Mouse (Mus musculus) kidney, embryonic 14.5 days (tissue): ENCODE data around the gene Itpr2. TPM values are rescaled to one million over a fixed set of nuclear protein-coding genes. Genes with fewer than 3 reads are reported as not detected.
"Not testable (repeated sequence)": the region's sequence is repeated elsewhere in the genome, so short reads cannot be mapped to it uniquely, and the experiment has no call there.

Experiments used
- ATAC-seq: fragments of 200-750 bp; cut with Nextera tagmentation; 2 replicates; pipeline ENCODE4 v1.8.0; 2017; ENCODE audit warnings: moderate number of reproducible peaks, mild to moderate bottlenecking, moderate TSS enrichment, moderate library complexity; ENCODE audit not compliant: low FRiP score, low TSS enrichment
- H3K27ac ChIP-seq: fragments of 300-500 bp; sonication (generic); 2 replicates; pipeline ENCODE4 v1.5.1; 2014; ENCODE audit warnings: low read depth, mild to moderate bottlenecking, low read length, moderate library complexity, mixed read lengths
- H3K27me3 ChIP-seq: fragments of 300-500 bp; sonication (generic); 2 replicates; pipeline ENCODE4 v1.6.1; 2014; ENCODE audit warnings: mild to moderate bottlenecking, low read length; ENCODE audit not compliant: control insufficient read depth, insufficient read depth
- H3K36me3 ChIP-seq: fragments of 300-500 bp; sonication (generic); 2 replicates; pipeline ENCODE4 v1.6.1; 2014; ENCODE audit warnings: low read length, mixed read lengths; ENCODE audit not compliant: control insufficient read depth, insufficient read depth
- H3K4me1 ChIP-seq: fragments of 300-500 bp; sonication (generic); 2 replicates; pipeline ENCODE4 v1.6.1; 2014; ENCODE audit warnings: low read length, mixed read lengths; ENCODE audit not compliant: control insufficient read depth, insufficient read depth
- H3K4me2 ChIP-seq: fragments of 300-500 bp; sonication (generic); replicated peaks from 2 replicates; pipeline ENCODE4 v1.6.1; 2014; ENCODE audit warnings: low read depth, mild to moderate bottlenecking, low read length
- H3K4me3 ChIP-seq: fragments of 300-500 bp; sonication (generic); 2 replicates; pipeline ENCODE4 v1.5.1; 2014; ENCODE audit warnings: mild to moderate bottlenecking, low read length
- H3K9ac ChIP-seq: fragments of 300-500 bp; sonication (generic); 2 replicates; pipeline ENCODE4 v1.6.1; 2014; ENCODE audit warnings: low read depth, mild to moderate bottlenecking, low read length, moderate library complexity
- H3K9me3 ChIP-seq: fragments of 300-500 bp; sonication (generic); 2 replicates; pipeline ENCODE4 v1.6.1; 2016; ENCODE audit warnings: low read length; ENCODE audit not compliant: control insufficient read depth
- WGBS: fragments of 180-500 bp; shearing (Covaris S2); extraction: QIAGEN DNeasy Blood & Tissue Kit; methylation state at CpG from one replicate; pipeline ENCODE4 v1.1.7; 2014; 5-methylcytosine and 5-hydroxymethylcytosine counted together
- polyA plus RNA-seq: library from polyadenylated mRNA; unstranded; fragments of >200 nt; fragmentation: Nextera tagmentation; extraction: Ambion mirVana; gene quantifications from 2 replicates; pipeline ENCODE4 v1.2.1, GENCODE M21; 2014

The Itpr2 gene
- polyA plus RNA-seq, 1 experiment from 2014 or later, result 12.7 TPM

DNA sequence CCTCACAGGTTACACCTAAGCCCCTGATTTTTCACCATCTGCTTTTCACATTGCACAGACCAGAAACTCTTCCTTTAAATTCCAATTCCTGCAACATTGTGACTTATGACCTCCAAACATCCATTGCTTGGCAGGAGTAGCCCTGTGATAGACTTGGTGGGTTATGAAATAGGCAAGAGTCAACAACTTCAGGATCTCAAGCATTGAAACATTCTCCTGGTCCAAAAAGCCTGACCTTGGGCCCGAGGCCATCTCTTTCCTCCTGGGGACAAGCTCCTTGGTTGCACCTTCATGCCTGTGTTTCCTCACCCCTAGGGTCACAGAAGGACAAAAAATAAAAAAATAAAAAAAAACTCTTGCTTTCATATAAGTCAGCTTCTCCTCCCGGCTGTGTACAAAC, 32.1 kb downstream of the Itpr2 start:
- WGBS, result 70% methylated on average over 2 of the region's 2 CpGs
- Histone ChIP-seq H3K27ac (no peak overlapping the region), H3K27me3 (no peaks in the 10 kb centered on the region), H3K9me3 (no peaks in the 10 kb centered on the region), H3K4me2 (no peak overlapping the region), H3K36me3 (no peaks in the 10 kb centered on the region), H3K9ac (no peak overlapping the region), H3K4me3 (no peak overlapping the region), H3K4me1 (peaks cover 5% of the 10 kb centered on the region)
- ATAC-seq, result no peak

DNA sequence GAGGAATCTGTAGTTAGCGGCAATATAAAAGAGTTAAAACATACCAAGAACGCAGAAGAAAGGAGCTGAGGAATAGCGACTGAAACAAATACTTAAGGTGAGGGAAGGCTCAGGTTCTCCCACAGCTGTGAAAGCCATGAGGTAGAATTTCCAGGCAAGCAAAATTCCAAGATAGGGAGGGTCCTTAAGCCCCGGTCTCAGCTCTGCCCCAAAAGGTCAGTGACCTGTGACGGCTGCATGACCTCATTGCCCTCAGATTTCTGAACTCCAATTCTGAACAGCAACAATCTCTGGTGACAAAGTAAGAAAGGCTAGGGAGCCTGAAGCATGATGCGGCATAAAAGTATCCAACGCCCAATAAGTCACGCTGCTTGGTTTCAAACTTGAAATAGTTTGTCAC, 33.7 kb downstream of the Itpr2 start:
- H3K27me3 ChIP-seq, result no peaks in the 10 kb centered on the region
- no peak for ATAC-seq
- no peak overlapping the region for H3K4me2 ChIP-seq
- H3K9ac ChIP-seq, result no peak overlapping the region
- no peak overlapping the region for H3K4me3 ChIP-seq
- no peaks in the 10 kb centered on the region for H3K36me3 ChIP-seq
- H3K27ac ChIP-seq, result no peak overlapping the region
- 32% methylated on average over 8 of the region's 8 CpGs for WGBS
- H3K9me3 ChIP-seq, result no peaks in the 10 kb centered on the region
- H3K4me1 ChIP-seq, result peaks cover 5% of the 10 kb centered on the region

DNA sequence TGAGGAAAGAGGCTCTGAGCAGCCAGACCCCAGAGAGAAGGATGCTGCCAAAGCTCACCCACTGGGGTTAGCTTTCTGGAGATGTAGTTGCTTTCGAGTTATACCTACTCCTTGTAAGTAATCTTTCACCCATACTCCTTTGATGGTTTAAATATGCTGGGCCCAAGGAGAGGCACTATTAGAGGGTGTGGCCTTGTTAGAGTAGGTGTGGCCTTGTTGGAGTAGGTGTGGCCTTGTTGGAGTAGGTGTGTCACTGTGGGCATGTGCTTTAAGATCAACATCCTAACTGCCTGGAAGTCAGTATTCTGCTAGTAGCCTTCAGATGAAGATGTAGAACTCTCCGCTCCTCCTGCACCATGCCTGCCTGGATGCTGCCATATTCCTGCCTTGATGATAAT, 37.4 kb downstream of the Itpr2 start:
- H3K9ac ChIP-seq, H3K4me2 ChIP-seq, H3K36me3 ChIP-seq, H3K9me3 ChIP-seq, H3K27me3 ChIP-seq, H3K4me3 ChIP-seq, H3K4me1 ChIP-seq, ATAC-seq, H3K27ac ChIP-seq: not testable (repeated sequence)
- WGBS, result 84% methylated on average over 2 of the region's 2 CpGs

DNA sequence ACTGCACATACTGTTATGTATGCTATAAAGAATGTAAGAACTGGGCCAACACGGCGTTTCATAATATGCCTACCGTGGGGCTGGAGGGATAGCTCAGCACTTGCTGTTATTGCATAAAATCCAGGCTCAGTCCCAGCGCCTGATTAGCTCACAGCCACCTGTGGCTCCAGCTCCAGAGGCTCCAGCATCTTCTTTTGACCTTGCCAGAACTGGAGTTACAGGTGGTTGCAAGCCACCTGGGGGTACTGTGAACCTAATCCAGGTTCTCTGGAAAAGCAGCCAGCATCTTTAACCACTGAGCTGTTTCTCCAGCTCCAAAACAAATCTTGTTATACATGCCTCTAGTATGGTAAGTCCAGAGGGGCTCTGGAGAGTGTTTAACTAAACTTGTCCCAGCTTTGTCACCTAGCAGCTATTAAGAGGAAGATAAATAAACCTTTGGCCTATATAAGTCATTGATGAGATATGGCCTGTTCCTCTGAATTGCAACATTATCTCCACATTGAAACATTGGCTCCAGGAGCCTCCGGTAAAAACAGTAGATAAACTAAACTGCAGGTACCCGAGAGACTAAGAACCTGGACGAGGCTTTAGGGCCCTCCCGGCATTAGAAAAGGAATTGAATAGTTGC, 37.9 kb downstream of the Itpr2 start:
- H3K4me2 ChIP-seq, result no peak overlapping the region
- H3K4me3 ChIP-seq, result no peak overlapping the region
- H3K9me3 ChIP-seq, result no peaks in the 10 kb centered on the region
- ATAC-seq, result no peak
- H3K27ac ChIP-seq, result no peak overlapping the region
- 70% methylated on average over 8 of the region's 8 CpGs for WGBS
- H3K9ac ChIP-seq, result no peak overlapping the region
- H3K4me1 ChIP-seq, result peaks cover 5% of the 10 kb centered on the region
- H3K36me3 ChIP-seq, result no peaks in the 10 kb centered on the region
- no peaks in the 10 kb centered on the region for H3K27me3 ChIP-seq

DNA sequence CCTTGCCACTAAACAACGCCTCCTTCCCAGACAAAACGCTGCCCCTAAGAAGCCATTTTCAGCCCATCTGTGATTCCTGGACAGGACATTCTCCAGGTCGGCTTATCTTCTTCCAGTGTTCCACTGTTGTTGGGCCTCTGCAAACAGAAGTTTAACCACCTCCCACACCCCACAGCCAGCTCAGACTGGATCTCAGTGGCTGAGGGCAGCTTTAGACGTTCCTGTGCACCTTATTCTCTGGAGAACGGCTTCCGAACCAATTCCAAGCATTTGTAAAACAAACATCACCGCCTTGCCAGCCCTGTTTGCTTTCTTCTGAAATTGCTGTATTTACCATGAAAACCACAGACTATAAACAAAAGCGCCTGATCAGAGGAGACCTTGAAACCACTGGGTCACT, 41.1 kb downstream of the Itpr2 start:
- H3K9ac ChIP-seq, result no peak overlapping the region
- no peak overlapping the region for H3K4me2 ChIP-seq
- H3K27me3 ChIP-seq, result no peaks in the 10 kb centered on the region
- no peaks in the 10 kb centered on the region for H3K9me3 ChIP-seq
- 65% methylated on average over 8 of the region's 8 CpGs for WGBS
- no peaks in the 10 kb centered on the region for H3K4me1 ChIP-seq
- H3K36me3 ChIP-seq, result no peaks in the 10 kb centered on the region
- ATAC-seq, result no peak
- H3K4me3 ChIP-seq, result no peak overlapping the region
- H3K27ac ChIP-seq, result no peak overlapping the region

DNA sequence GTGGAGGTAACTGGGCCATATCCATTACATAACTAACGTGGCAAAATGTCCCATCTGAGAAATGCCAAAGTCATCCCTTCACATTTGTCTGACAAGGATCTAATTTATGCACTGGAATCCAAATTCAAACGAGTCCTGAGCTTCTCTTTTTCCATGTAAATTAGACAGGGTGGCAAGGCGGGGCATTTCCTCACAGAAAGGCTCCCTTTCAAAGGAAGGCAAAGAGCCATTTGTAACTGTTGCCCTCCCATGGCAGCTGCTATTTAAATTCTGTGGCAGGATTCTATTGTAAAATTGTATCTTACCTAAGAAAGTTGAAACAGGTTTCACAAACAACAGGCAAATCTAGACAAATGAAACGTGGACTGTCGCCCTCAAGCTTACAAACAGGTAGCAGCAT, 43.6 kb downstream of the Itpr2 start:
- Histone ChIP-seq H3K4me3 (no peak overlapping the region), H3K27ac (no peak overlapping the region), H3K27me3 (no peaks in the 10 kb centered on the region), H3K36me3 (no peaks in the 10 kb centered on the region), H3K9ac (no peak overlapping the region), H3K4me1 (no peaks in the 10 kb centered on the region), H3K9me3 (no peaks in the 10 kb centered on the region), H3K4me2 (no peak overlapping the region)
- ATAC-seq, result no peak
- 51% methylated on average over 5 of the region's 5 CpGs for WGBS

DNA sequence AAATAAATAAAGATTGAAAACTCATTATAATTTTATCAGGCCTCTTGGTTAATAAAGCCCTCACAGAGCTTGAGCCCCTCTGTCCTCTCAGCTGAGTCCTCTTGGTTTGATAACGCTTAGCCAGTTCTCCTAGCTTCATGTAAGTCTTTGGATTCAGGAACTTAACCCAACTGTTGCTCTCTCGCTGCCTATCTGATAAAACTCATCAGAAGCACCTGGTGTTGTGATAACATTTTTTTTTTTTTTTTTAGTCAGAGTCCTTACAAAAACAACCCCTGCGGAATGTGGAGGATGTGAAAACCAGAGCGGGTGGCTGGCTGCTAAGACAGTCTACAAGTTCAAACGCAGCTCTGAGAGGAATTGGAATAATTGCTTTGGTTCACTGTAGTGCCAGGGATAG, 45.3 kb downstream of the Itpr2 start:
- no peaks in the 10 kb centered on the region for H3K9me3 ChIP-seq
- H3K4me1 ChIP-seq, result no peaks in the 10 kb centered on the region
- no peak overlapping the region for H3K27ac ChIP-seq
- 75% methylated on average over 5 of the region's 5 CpGs for WGBS
- no peak overlapping the region for H3K4me2 ChIP-seq
- no peaks in the 10 kb centered on the region for H3K27me3 ChIP-seq
- H3K36me3 ChIP-seq, result no peaks in the 10 kb centered on the region
- no peak overlapping the region for H3K4me3 ChIP-seq
- no peak overlapping the region for H3K9ac ChIP-seq
- no peak for ATAC-seq

DNA sequence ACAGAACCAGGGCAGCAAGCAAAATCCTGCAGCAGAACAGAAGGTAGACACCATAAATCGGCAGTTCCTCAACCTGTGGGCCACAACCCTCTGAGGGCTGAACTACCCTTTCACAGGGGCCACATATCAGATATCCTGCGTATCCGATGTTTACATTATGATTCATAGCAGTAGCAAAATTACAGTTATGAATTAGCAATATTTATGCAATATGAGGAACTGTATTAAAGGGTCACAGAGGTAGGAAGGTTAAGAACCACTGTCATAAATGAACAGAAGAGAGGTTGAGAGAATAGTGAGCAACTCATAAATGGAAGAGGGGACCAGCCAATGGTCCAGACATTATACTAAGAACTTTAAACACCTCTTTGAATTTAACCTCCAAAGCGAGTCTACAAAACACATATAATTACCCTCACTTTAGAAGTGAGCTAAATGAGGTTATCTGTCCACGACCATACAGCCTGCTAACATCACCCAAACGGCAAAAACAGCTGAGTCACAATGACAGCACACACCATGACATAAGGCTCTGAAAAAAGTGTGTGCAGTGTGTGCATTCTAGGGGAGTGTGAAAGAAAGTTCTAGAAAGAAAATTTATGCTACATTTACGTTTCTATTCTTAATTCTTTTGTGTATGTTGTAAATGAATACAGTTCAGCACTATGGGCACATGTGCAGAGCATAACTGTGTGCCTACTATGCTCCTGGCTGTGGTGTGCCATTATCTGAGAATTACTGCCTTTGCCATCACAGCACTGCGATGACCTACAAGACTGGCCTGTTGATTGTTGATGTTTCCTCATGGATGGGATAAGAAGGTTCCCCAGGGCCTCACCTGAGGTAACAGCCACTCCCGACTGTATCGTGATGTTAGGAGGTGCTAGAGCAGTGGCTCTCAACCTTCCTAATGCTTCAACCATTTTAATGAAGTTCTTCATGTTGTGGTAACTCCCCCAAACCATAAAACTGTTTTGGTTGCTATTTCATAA, 47.2 kb downstream of the Itpr2 start:
- Histone ChIP-seq H3K27me3 (no peaks in the 10 kb centered on the region), H3K4me3 (no peak overlapping the region), H3K36me3 (no peaks in the 10 kb centered on the region), H3K27ac (no peak overlapping the region), H3K4me2 (no peak overlapping the region), H3K9ac (no peak overlapping the region), H3K4me1 (no peaks in the 10 kb centered on the region), H3K9me3 (no peaks in the 10 kb centered on the region)
- ATAC-seq, result no peak
- 87% methylated on average over 10 of the region's 10 CpGs for WGBS

DNA sequence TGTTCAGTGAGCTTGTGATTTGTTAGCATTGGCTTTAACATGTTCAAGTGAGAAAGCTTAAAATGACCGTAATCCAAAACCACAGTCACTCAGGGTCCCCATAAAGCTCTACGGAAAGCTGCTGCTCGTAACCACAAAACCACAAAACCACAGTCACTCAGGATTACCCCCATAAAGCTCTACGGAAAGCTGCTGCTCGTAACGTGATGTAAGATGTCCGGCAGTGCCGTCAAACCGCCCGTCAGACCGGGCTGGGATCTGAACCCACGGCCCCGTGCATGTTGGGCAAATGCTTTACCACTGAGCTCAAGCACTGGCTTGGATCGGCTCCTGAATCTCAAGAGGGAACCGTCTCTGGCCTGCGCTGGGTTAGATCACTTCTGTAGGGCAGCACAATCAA, 49.5 kb downstream of the Itpr2 start:
- ATAC-seq, result no peak
- no peak overlapping the region for H3K27ac ChIP-seq
- no peak overlapping the region for H3K9ac ChIP-seq
- H3K9me3 ChIP-seq, result no peaks in the 10 kb centered on the region
- H3K4me1 ChIP-seq, result no peaks in the 10 kb centered on the region
- WGBS, result 71% methylated on average over 16 of the region's 16 CpGs
- no peak overlapping the region for H3K4me3 ChIP-seq
- H3K4me2 ChIP-seq, result no peak overlapping the region
- no peaks in the 10 kb centered on the region for H3K27me3 ChIP-seq
- no peaks in the 10 kb centered on the region for H3K36me3 ChIP-seq
